Mouse (Mus musculus) forelimb bud, embryonic 11.5 days (tissue): ENCODE data around the gene Wbp2.
A peak's percentile ranks its signal among the peaks of the same experiment; 100 is the strongest.
"Not testable (repeated sequence)": the region's sequence is repeated elsewhere in the genome, so short reads cannot be mapped to it uniquely, and the experiment has no call there.

Source experiments
- DNase-seq: peaks from one replicate; pipeline ENCODE4 v3.0.0-alpha.2; 2012; ENCODE audit warnings: low read depth, low spot score

Gene Wbp2

DNA sequence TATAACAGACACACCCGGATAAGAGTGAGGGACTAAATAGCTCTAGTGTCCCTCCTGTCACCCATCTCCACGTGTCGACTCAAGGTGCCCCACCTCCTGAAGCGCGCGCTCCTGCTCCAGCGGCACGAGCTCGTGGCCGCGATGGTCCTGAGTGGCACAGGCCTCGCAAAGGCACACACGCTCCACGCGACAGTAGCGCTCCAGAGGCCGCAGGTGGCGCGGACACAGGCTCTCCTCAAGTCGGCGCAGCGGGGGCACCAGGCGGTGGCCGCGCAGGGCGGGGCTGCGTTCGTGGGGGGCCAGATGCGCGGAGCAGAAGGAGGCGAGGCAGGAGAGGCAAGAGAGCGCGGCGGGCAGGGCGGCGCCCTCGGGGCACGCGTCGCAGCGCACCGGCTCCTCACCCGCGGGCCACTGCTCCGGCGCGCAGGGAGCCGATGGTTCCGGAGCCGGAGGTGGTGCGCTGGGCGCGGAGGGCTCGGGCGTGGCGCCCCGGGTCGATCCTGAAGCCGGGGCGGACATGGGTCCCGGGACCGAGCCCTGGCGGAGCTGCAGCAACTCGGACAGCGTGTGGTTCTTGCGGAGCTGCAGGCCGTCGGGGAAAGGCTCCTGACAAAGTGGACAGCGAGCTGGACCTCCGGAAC lies 22.8 kb upstream of the Wbp2 start:
- DNase-seq = no peak

DNA sequence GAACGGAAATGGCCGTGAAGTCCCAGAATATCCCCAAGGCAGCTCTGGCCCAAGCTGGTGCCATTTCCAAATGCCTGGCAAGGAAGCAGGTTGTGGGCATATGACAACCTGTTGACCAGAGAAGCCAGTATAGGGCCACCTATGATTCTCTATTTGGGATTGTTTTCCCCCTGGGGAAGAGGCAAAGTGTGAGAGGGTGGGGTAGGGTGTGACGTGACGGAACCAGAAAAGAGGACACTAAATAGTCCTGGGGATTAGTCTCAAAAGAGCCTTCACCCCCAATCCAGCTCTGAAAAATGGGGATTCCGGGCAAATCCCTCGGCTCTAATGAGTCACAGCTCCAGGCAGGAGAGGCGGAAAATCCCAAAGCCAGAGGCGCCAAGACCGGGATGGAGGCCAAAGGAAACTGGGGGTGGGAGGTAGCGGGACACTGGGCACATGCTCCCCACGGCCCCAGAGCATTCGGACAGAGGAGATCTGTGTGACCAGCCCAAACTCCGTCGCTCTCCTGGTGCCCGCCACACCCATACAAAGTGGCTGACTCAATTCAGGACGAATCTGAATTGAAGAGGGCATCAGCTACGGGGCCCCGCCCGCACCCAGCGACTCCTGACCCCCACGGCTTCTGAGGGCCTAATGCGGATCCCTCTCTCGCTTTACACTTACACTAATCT lies 21.8 kb upstream of the Wbp2 start:
- DNase-seq = no peak

- no peak for DNase-seq
These were observed 21.0 kb upstream of the Wbp2 start for GRCm38 (mm10) chr11:116107777-116108285.

DNA sequence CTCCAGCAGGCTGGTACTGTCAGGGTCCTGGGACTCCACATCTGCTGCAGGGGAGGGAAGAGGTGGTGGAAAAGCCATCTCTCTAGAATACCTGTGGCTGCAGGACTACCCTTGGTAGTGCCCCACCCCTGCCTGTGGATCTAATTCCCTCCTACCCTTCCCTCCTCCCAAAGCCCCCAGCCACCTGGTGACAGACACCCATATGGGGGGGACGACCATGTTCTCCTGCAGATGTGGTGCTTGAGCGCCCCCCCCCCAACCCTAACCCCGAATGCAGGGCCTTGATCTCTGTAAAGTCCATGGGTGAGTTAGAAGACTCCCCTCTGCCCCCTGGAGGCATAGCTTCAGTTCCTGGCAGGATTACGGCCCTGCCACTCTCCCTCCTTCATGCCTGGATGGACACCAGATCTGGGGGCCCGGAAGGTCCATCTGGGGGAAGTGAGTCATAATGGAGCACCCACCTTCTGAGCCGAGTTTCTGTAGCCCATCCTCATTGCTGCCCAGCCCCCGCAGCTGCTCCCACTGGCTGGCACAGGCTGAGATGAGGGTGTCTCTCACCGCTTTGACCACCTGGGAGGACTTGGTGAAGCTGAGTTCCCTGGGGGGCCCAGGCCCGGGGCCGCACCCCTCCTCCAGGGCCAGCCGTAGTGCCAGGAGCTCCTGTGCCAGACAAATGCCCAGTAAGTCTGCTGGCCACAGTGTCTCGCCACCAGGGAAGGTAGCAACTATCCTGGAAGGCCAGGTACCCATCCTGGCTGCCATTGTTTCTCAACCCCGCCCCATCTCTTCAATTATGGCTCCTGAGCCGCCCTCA lies 20.4 kb upstream of the Wbp2 start:
- DNase-seq = no peak

GRCm38 (mm10) chr11:116106154-116106962 lies 19.6 kb upstream of the Wbp2 start:
- no peak for DNase-seq

- DNase-seq = no peak
These were observed 18.3 kb upstream of the Wbp2 start for GRCm38 (mm10) chr11:116105065-116105464.

DNA sequence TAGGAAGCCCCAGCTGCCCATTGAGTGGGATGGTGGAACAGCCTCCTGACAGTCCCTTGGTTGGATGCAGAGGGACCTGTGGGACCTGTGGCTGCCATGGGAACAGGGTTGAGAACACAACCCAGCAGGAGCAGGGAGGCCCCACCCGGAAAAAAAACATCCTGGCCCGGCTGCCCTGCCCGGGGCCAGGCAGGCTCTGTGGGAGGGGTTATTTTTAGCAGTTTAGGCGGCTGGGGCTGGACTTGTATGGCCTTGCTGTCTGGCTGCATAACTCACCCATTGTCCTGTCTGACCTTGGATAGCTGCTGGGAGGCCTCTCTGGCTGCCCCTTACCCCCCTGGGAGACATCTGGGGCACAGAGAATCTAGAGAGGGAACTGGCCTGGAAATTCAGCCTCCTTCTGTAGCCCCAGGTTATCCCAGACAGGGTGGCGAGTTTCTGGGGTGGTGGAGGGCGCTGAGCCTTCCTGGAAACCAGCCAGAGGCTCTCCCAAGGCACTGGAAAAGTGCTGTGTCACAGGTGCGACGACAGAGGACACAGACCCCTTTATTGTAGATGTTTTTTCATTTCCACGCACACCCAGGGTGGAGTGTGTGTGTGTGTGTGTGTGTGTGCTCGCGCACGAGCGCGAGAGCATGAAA lies 17.3 kb upstream of the Wbp2 start:
- DNase-seq = peak; percentile 51

DNA sequence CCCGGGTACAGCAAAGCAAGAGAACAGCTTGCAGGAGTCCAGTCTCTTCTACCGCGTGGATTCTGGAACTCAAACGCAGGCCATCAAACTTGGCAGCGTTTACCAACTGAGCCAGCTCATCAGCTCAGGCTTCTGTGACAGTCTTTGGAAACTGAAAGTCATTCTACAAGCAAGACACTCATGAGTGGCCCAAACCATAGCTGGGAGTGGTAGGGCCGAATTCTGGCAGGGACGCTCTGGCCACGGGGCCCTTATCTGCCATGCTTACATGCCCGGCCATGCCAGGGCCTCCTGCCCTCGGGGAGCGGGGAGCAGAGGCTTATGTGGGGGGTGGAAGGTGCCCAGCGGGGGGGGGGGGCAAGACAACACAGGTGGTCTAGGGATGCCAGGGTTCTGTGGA lies 16.8 kb upstream of the Wbp2 start:
- no peak for DNase-seq

DNA sequence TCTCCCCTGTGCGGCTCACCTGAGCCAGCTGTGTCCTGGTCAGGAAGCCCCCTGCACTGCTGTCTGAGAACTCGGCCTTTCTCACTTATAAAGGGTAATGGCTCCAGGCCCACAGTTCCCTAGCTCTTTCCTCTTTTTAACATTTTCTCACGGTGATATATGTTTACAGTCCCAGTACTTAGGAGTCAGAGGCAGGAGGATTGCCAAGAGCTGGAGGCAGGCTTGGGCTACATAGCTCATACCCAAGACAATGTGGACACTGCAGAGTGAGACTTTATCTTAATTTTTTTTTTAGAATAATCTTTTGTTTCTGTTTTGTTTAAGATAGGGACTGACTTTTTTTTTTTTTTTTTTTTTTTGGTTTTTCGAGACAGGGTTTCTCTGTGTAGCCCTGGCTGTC lies 15.7 kb upstream of the Wbp2 start:
- no peak for DNase-seq

DNA sequence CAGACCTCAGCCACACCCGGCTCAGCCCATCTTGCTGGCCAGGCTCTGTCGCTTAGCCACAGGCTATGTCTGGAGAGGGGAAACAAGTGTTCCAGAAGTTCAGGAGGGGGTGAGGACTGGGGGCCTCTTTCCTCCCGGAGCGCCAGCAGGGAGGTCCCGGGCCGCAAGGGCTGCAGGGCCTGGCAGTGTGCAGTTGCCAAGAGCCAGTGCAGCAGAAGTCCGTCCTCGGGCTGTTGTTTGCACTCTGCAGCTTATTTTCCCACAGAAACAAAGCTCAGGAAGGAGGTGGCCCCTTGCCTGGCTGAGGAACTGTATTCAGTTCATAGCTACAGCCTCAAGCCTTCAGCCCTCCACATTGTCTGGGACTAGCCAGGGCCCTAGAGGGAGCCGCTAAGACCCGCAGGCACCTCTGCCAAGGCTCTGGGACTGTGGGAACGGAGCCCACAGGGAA lies 15.2 kb upstream of the Wbp2 start:
- DNase-seq = no peak

DNA sequence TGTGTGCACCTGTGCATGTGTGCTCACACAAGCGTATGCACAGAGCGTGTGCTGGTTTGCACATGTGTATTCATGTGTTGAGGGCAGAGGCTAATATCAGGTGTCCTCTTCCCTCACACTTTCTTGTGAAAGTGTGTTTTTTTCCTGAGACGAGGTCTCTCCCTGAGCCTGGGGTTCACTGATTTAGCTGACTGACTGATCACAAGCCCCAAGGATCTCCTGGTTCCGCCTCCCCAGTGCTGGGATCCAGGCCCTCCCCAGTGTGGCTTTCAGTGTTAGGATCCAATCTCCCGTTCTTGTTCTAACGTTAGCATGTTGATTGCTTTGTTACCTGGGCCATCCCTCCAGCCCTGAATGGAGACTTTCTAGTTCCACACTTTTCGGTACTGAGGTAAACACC lies 14.0 kb upstream of the Wbp2 start:
- no peak for DNase-seq

DNA sequence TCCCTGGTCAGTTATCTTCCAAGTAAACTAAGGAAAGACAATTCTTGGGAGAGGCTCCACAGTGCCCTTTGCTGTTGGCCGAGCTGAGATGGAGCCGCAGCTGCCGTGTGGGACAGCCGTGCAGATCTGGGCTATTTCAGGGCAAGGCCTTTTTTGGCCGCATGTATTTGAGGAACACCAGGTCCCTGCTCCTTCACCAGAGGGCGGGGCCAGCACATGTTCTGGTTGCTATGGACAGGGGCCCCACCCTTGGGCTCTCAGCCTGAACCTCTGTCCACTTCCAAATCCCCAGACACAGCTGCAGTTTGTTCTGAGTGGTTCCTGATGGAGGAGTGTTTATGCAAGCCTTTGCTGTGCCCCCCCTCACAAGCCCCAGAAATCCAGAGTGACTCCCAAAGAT lies 13.6 kb upstream of the Wbp2 start:
- DNase-seq = no peak

GRCm38 (mm10) chr11:116099462-116099861 lies 12.7 kb upstream of the Wbp2 start:
- DNase-seq = no peak

DNA sequence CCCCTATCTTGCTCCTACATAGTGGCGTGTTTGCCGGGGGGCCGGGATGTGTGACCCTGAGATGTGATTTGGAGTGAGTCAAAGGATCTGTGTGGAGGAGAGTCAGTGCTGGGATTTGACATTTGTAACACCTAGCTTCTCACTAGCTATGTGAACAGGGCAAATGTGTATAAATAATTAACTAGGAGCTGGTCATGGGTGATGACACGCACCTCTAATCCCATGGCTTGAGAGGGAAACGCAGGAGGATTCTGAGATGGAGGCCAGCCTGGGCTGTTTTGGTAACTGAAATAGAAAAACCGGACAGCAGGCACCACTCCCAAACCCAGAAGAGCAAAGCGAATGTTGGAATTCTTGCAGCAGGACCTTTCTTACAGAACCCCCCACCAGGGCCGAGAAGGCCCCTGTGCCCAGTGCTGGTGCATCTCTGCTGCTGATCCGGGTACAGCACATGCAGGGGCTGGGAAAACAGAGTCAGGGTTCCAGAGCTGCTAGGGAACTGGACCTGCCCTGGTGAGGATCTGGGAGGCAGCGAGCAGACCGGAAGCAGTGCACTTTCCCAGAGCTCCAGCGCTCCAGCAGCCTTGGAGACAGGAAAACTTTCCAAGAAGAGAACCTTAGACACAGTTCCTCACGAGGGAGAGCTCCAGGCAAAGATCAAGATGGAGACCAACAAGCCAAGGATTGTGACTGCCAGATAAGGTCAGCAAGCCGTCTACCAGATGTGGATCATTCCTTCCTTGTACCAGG lies 12.1 kb upstream of the Wbp2 start:
- no peak for DNase-seq

DNA sequence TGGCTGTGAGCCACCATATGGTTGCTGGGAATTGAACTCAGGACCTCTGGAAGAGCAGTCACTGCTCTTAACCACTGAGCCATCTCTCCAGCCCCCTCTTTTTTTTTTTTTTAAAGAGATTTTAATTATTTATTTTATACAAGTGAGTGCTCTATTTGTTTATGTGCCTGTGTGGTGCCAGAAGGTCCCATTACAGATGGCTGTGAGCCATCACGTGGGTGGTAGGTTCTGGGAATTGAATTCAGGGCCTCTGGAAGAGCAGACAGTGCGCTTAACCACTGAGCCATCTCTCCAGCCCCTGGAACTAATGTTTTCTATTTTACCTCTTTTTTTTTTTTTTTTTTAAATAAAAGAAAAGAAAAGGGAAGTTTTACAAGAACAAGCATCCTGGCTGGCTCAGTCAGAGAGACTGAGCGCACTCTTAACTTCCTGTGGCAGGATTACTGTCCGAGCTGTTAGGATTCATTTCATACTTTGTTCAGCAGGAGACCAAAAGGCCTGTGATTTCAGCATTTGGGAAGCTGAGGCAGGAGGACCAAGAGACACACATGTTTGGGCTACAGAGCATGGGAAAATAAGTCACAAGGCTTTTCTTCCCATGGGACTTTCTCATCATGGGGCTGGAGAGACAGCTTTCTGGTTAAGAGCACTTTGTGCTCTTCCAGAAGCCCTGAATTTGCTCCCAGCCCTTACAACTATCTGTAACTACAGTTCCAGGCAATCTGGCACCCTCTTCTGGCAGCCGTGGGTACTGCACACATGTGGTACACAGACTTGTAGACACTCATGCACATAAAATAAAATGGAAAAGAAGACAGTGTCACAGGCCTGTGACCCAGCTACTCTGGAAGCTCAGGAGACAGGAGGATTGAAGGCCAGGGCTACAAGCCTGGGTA lies 9.7 kb upstream of the Wbp2 start:
- no peak for DNase-seq

GRCm38 (mm10) chr11:116095573-116095972 lies 8.8 kb upstream of the Wbp2 start:
- DNase-seq = no peak

DNA sequence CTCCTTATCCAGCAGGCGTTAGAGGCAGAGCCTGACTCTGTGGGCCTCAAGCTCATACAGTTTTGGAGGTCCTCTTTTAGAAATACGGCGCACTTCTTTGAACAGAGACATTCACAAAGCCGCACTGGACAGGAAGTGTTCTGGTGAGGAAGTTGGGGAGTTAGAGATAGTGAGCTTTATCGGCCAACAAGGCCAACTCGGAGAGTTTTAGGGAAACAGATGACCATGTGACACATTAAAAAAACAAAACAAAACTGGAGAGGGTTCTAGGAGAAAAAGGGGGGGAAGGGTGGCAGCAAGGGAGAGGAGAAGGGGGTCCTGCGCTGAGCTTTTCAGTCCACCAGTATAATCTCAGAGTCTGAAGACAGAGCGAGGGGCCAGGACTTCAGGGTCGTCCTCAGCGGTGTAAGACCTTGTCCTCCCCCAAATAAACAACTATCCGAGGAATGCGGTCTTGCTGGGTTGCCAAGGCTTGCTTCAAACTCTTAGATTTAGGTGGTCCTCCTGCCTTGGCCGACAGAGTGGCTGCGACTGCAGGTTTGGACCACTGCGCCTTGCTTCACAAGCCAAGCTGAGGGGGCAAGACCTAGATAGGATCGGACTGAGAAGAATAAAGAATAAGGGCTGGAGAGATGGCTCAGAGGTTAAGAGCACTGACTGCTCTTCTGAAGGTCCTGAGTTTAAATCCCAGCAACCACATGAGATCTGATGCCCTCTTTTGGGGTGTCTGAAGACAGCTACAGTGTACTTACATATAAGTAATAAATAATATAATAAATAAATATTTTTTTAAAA lies 7.2 kb upstream of the Wbp2 start:
- DNase-seq = no peak

GRCm38 (mm10) chr11:116092959-116093358 lies 6.2 kb upstream of the Wbp2 start:
- not testable (repeated sequence) for DNase-seq

- no peak for DNase-seq
These were observed 4.8 kb upstream of the Wbp2 start for GRCm38 (mm10) chr11:116091591-116091990.
